Mouse (Mus musculus) spleen, postnatal 0 days (tissue): ENCODE measurements around the gene Dhx15. TPM values are rescaled to one million over a fixed set of nuclear protein-coding genes. Genes with fewer than 3 reads are reported as not detected.

Source experiments
- polyA plus RNA-seq: library from polyadenylated mRNA; unstranded; fragments of >200 nt; fragmentation: Nextera tagmentation; extraction: Ambion mirVana; gene quantifications from 2 replicates; pipeline ENCODE4 v1.2.1, GENCODE M21; 2015

Gene Dhx15
- polyA plus RNA-seq = 77.7 and 79.4 TPM in 2 replicates

DNA sequence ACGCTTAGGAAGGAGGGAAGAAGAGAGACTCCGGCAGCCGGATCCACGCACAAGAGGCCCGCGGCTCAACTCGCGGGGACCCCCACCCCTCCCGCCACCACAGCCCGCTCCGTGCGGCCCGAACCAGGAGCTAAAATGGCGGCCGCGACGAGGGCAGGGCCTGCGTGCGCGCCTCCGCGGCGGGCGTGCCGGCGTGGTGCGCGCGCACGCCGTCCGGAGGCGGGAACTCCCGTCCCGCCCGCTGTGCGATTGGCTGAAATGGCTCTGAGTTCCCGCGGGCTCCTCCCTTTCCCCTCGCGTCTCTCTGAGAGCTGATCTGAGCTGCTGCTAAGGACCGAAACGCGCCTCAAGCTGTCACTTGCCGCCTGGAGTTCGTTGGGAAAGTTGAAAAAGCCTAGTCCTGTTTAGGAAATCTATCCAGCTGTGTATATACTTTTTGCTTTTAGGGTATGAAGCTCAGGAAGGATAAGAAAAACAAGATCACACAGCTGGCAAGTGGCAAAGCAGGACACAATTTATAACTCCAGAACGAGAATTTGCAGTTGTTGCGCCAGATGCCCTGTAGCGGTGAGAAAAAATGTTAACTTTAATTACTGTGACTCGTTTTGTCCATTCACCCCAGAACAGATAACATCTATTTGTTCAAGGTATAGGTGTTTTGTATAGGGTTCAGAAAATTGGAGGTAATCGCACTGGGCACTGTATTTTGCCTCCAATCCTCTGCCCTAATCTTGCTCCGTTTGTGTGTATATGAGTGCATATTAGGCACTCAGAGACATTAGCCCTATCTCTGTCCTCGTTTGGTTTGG is at the start of gene Dhx15:
Gene Dhx15 (minus strand): TSS at position 144 of the 809 bp plus-strand sequence.

Other genes starting within 250 kb of the Dhx15 start
- 1.1 and 1.6 TPM in 2 replicates for gene Sod3, start 173.3 kb upstream of the Dhx15 start, polyA plus RNA-seq